Mouse (Mus musculus): Measurements from ENCODE around the gene Larp4. TPM values are rescaled to one million over a fixed set of nuclear protein-coding genes. Genes with fewer than 3 reads are reported as not detected.
"Not testable (repeated sequence)": the region's sequence is repeated elsewhere in the genome, so short reads cannot be mapped to it uniquely, and the experiment has no call there.

Larp4 gene
- polyA plus RNA-seq, 1 experiment from 2014 or later = 38.0 TPM

- Histone ChIP-seq H3K27me3 (replicated peaks; ENCODE audit: low read depth, poor library complexity, severe bottlenecking) (no peaks in the 10 kb centered on the region), H3K9me3 (no peaks in the 10 kb centered on the region), H3K27ac (replicated peaks) (peak overlapping the region; percentile 97), H3K4me3 (peak overlapping the region; percentile 91), H3K36me3 (replicated peaks) (no peaks in the 10 kb centered on the region), H3K4me1 (peaks cover 11% of the 10 kb centered on the region)
- under 1% methylated on average over 84 of the region's 84 CpGs for WGBS
- peak; percentile 94 for DNase-seq (ENCODE audit: low spot score)
These were observed 3.4 kb downstream of the Larp4 start for GRCm38 (mm10) chr15:99972989-99973911.

DNA sequence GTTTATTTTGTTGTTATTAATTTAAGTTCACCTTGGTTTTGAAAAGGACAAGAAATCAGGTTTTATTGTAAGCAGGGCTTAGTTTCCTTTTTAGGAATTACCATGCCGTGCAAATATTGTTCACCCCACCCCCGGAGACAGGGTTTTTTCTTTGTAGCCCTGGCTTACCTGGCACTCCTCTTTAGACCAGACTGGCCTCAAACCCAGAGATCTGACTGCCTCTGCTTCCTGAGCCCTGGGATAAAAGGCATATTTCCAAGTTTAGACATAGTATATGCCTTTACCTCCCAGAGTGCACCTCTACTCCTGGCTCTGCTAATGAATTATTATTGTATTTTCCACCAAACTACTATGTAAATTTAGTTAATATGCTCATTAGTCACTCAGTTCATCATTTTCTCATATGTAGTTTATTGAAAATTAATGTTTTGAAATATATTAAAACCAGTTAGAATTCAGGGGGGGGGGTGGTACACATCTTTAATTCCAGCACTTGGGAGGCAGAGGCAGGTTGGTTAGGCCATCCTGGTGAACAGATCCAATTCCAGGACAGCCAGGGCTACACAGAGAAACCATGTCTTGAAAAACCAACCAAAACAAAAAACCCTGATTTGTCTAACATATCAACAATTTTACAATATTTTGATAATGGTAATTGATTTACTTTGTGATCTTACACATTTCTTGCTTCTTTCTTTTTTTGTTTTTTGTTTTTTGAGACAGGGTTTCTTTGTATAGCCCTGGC lies 4.8 kb downstream of the Larp4 start:
- Histone ChIP-seq H3K4me1 (peaks cover 11% of the 10 kb centered on the region), H3K27ac (replicated peaks) (no peak overlapping the region), H3K4me3 (peak overlapping the region; percentile 91), H3K36me3 (replicated peaks) (no peaks in the 10 kb centered on the region), H3K9me3 (no peaks in the 10 kb centered on the region), H3K27me3 (replicated peaks; ENCODE audit: low read depth, poor library complexity, severe bottlenecking) (no peaks in the 10 kb centered on the region)
- 89% methylated on average over 2 of the region's 2 CpGs for WGBS
- no peak for DNase-seq (ENCODE audit: low spot score)

- not testable (repeated sequence) for DNase-seq (ENCODE audit: low spot score); H3K9me3 ChIP-seq; H3K27ac ChIP-seq (replicated peaks); H3K36me3 ChIP-seq (replicated peaks); H3K4me3 ChIP-seq; H3K27me3 ChIP-seq (replicated peaks; ENCODE audit: low read depth, poor library complexity, severe bottlenecking)
- WGBS = 93% methylated on average over 2 of the region's 2 CpGs
- H3K4me1 ChIP-seq = peaks cover 11% of the 10 kb centered on the region
These were observed 6.3 kb downstream of the Larp4 start for GRCm38 (mm10) chr15:99976121-99976520.

GRCm38 (mm10) chr15:99979266-99979665 lies 9.4 kb downstream of the Larp4 start:
- Histone ChIP-seq H3K4me1 (peaks cover 5% of the 10 kb centered on the region), H3K36me3 (replicated peaks) (no peaks in the 10 kb centered on the region)
- WGBS = 92% methylated on average over 1 of the region's 1 CpGs

DNA sequence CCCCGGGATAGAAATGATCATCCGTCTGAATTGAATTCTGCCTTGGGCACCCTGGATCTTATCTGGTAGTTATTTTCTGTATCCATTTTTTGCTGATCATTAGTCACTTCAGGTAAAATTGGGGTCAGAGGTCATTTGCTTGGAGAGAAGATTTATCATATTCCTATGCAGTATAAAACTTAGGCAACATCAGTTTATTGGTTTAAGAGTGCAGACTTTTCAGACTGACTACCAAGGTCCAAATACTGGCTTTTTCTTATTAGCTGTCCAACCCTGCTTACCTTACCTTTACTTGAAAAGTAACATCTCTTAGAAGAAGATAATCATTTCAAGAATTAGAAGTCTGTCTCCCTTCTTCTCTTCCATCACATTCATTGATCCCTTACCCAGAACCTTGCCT lies 9.8 kb downstream of the Larp4 start:
- Histone ChIP-seq H3K36me3 (replicated peaks) (no peaks in the 10 kb centered on the region; the same call in 1 of the 2 replicates), H3K4me1 (peaks cover under 1% of the 10 kb centered on the region), H3K27ac (replicated peaks) (no peak overlapping the region), H3K4me3 (no peak overlapping the region), H3K27me3 (replicated peaks; ENCODE audit: low read depth, poor library complexity, severe bottlenecking) (no peaks in the 10 kb centered on the region), H3K9me3 (no peaks in the 10 kb centered on the region)
- WGBS = 94% methylated on average over 2 of the region's 2 CpGs
- DNase-seq (ENCODE audit: low spot score) = no peak

More at GRCm38 (mm10) chr15:99979266-99979665, 9.4 kb downstream of the Larp4 start:
- H3K9me3 ChIP-seq = no peaks in the 10 kb centered on the region
- no peak overlapping the region for H3K27ac ChIP-seq (replicated peaks)
- DNase-seq (ENCODE audit: low spot score) = no peak
- H3K27me3 ChIP-seq (replicated peaks; ENCODE audit: low read depth, poor library complexity, severe bottlenecking) = no peaks in the 10 kb centered on the region
- H3K4me3 ChIP-seq = no peak overlapping the region

DNA sequence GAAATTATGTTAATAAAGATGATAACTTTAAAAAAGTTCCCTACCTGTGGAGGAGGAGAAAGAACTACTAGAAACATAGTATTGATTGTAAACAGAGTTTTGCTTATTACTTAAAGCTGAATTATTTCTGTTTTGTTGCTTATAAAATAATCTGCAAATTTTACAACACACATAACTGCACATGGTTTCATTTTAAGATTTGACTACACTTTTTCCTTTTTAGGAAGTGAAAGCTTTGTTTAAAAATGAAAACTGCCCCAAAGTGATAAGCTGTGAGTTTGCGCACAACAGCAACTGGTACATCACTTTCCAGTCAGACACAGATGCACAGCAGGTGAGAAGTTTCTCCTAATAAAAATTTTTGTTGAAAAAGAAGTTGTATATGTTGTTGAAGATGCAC lies 23.2 kb downstream of the Larp4 start:
- no peaks in the 10 kb centered on the region for H3K9me3 ChIP-seq
- H3K4me1 ChIP-seq = no peaks in the 10 kb centered on the region
- H3K36me3 ChIP-seq (replicated peaks) = peaks cover 97% of the 10 kb centered on the region
- 93% methylated on average over 1 of the region's 1 CpGs for WGBS
- DNase-seq (ENCODE audit: low spot score) = no peak
- H3K27ac ChIP-seq (replicated peaks) = no peak overlapping the region
- H3K4me3 ChIP-seq = no peak overlapping the region
- no peaks in the 10 kb centered on the region for H3K27me3 ChIP-seq (replicated peaks; ENCODE audit: low read depth, poor library complexity, severe bottlenecking)

DNA sequence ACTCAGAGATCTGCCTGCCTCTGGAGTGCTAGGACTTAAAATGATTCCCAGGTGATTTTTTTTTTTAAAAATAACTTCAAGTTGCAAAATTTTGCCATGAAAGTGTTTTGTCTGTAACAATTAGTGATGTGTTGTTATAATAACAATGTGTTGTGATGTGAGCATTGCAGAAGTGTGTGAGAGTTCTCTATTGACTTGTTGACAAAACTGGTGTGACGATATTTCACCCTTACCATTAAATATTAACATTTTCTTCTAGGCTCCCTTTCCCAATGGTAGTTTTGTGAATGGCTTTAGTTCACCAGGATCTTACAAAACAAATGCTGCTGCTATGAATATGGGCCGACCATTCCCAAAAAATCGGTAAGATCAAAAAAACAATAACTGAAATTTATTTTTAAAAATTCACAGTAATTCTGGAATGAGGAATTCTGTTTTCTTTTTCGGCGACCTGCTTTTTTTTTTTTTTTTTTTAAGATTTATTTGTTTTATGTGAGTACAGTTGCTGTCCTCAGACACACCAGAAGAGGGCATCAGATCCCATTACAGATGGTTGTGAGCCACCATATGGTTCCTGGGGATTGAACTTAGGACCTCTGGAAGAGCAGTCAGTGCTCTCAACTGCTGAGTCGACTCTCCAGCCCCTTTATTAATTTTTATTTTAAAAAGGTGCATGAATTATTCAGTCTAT lies 27.4 kb downstream of the Larp4 start:
- WGBS = 95% methylated on average over 6 of the region's 6 CpGs
- Histone ChIP-seq H3K4me3 (no peak overlapping the region), H3K4me1 (no peaks in the 10 kb centered on the region), H3K9me3 (no peaks in the 10 kb centered on the region), H3K36me3 (replicated peaks) (peaks cover 93% of the 10 kb centered on the region), H3K27me3 (replicated peaks; ENCODE audit: low read depth, poor library complexity, severe bottlenecking) (no peaks in the 10 kb centered on the region), H3K27ac (replicated peaks) (no peak overlapping the region)
- no peak for DNase-seq (ENCODE audit: low spot score)

DNA sequence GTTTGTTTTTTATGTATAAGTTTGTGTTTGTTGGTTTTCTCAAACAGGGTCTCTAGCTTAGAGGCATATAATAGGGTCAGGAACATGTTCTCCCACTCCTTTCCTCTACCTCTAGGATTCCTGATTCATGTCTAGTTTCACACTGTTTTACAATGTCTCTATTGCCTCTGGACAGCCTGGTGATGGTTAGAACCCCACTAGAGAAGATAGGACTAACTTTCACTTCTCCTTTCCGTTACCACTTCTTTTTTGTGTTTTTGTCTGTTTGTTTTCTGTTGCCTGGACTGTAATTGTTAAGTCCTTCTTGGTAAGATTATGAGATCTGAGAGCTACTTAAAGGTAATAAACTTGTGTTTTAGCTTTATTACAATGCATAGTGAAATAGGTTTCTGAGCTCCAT lies 29.5 kb downstream of the Larp4 start:
- H3K9me3 ChIP-seq = no peaks in the 10 kb centered on the region
- no peaks in the 10 kb centered on the region for H3K27me3 ChIP-seq (replicated peaks; ENCODE audit: low read depth, poor library complexity, severe bottlenecking)
- DNase-seq (ENCODE audit: low spot score) = no peak
- no peak overlapping the region for H3K27ac ChIP-seq (replicated peaks)
- peaks cover 94% of the 10 kb centered on the region for H3K36me3 ChIP-seq (replicated peaks)
- 90% methylated on average over 1 of the region's 1 CpGs for WGBS
- no peaks in the 10 kb centered on the region for H3K4me1 ChIP-seq
- H3K4me3 ChIP-seq = no peak overlapping the region

GRCm38 (mm10) chr15:100004677-100005273 lies 34.9 kb downstream of the Larp4 start:
- 91% methylated on average over 7 of the region's 7 CpGs for WGBS
- Histone ChIP-seq H3K4me3 (no peak overlapping the region), H3K27me3 (replicated peaks; ENCODE audit: low read depth, poor library complexity, severe bottlenecking) (no peaks in the 10 kb centered on the region), H3K36me3 (replicated peaks) (peaks cover 98% of the 10 kb centered on the region), H3K4me1 (no peaks in the 10 kb centered on the region), H3K9me3 (no peaks in the 10 kb centered on the region), H3K27ac (replicated peaks) (no peak overlapping the region)
- DNase-seq (ENCODE audit: low spot score) = no peak

DNA sequence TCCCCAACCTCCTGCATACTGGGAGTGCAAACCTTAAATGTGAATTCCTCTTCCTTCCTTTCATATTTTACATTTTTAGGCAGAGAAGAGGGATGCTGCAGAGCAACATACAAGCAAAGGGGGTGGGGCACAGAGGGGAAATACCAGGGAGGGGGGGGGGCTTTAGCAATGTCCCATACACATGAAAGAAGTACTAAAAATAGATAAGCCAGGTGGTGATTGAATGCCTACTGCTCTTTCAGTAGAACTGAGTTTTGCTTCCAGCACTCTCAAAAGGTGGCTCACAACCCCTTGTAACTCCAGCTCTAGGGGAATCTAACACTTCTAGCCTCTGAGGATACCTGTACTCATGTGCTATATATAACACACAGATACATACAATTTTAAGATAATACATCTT lies 36.3 kb downstream of the Larp4 start:
- Histone ChIP-seq H3K4me1 (no peaks in the 10 kb centered on the region), H3K36me3 (replicated peaks) (peaks cover 100% of the 10 kb centered on the region), H3K4me3 (no peak overlapping the region), H3K27me3 (replicated peaks; ENCODE audit: low read depth, poor library complexity, severe bottlenecking) (no peaks in the 10 kb centered on the region), H3K27ac (replicated peaks) (no peak overlapping the region), H3K9me3 (no peaks in the 10 kb centered on the region)
- no peak for DNase-seq (ENCODE audit: low spot score)

DNA sequence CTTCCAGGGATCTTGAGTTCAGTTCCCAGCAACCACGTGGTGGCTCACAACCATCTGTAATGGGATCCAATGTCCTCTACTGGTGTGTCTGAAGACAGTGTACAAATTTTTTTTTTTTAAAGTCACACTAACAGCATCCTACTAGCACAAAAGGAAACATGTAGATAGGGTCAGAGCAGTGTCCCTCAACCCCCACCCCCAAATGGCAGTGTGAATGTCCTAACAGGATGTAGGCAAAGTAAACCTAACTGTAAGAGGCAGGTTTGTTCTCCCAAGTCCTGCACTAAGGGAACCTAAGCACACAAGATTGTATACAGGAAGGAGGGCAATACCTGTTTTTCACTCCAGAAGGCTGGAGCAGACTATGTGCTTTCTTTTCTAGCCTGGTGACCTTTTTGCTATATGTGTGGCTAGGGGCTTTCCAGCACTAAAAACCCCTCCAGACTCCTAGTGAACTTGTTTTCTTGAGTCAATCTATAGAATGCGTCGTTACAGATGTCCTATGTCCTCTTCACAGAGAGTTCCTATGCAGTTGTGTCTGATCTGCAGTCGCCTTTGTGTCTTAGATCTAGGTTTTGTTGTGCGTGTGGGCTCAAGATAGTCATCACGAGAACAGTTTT lies 48.5 kb downstream of the Larp4 start:
- Histone ChIP-seq H3K9me3 (no peaks in the 10 kb centered on the region), H3K36me3 (replicated peaks) (peaks cover 32% of the 10 kb centered on the region), H3K27me3 (replicated peaks; ENCODE audit: low read depth, poor library complexity, severe bottlenecking) (no peaks in the 10 kb centered on the region), H3K27ac (replicated peaks) (no peak overlapping the region), H3K4me3 (no peak overlapping the region), H3K4me1 (no peaks in the 10 kb centered on the region)
- no peak for DNase-seq (ENCODE audit: low spot score)
- 82% methylated on average over 6 of the region's 6 CpGs for WGBS

GRCm38 (mm10) chr15:100021175-100021574 lies 51.3 kb downstream of the Larp4 start:
- no peak for DNase-seq (ENCODE audit: low spot score)
- Histone ChIP-seq H3K36me3 (replicated peaks) (peaks cover 18% of the 10 kb centered on the region), H3K4me3 (no peak overlapping the region), H3K27me3 (replicated peaks; ENCODE audit: low read depth, poor library complexity, severe bottlenecking) (no peaks in the 10 kb centered on the region), H3K27ac (replicated peaks) (no peak overlapping the region), H3K9me3 (no peaks in the 10 kb centered on the region), H3K4me1 (no peaks in the 10 kb centered on the region)
- WGBS = 89% methylated on average over 1 of the region's 1 CpGs

All from embryonic facial prominence, embryonic 10.5 days (tissue).